Mouse (Mus musculus) neural tube, embryonic 14.5 days (tissue): ENCODE data around the gene Gm28635. TPM values are rescaled to one million over a fixed set of nuclear protein-coding genes. Genes with fewer than 3 reads are reported as not detected.
"Not testable (repeated sequence)": the region's sequence is repeated elsewhere in the genome, so short reads cannot be mapped to it uniquely, and the experiment has no call there.

Experiments used
- ATAC-seq: fragments of 200-750 bp; cut with Nextera tagmentation; 2 replicates; pipeline ENCODE4 v1.8.0; 2017; ENCODE audit warnings: low read depth, mild to moderate bottlenecking, moderate TSS enrichment, moderate library complexity
- H3K27ac ChIP-seq: fragments of 300-500 bp; sonication (generic); 2 replicates; pipeline ENCODE4 v1.5.1; 2014; ENCODE audit warnings: low read depth, mild to moderate bottlenecking, control low read depth, low read length, moderate library complexity, mixed read lengths
- H3K27me3 ChIP-seq: fragments of 300-500 bp; sonication (generic); 2 replicates; pipeline ENCODE4 v1.6.1; 2014; ENCODE audit warnings: low read length; ENCODE audit not compliant: control insufficient read depth, insufficient read depth
- H3K36me3 ChIP-seq: fragments of 300-500 bp; sonication (generic); 2 replicates; pipeline ENCODE4 v1.6.1; 2014; ENCODE audit warnings: low read length, mixed read lengths; ENCODE audit not compliant: control insufficient read depth, insufficient read depth
- H3K4me1 ChIP-seq: fragments of 300-500 bp; sonication (generic); 2 replicates; pipeline ENCODE4 v1.6.1; 2014; ENCODE audit warnings: low read length; ENCODE audit not compliant: control insufficient read depth, insufficient read depth
- H3K4me2 ChIP-seq: fragments of 300-500 bp; sonication (generic); 2 replicates; pipeline ENCODE4 v1.6.1; 2014; ENCODE audit warnings: mild to moderate bottlenecking, low read depth, low read length, control low read depth
- H3K4me3 ChIP-seq: fragments of 300-500 bp; sonication (generic); 2 replicates; pipeline ENCODE4 v1.5.1; 2014; ENCODE audit warnings: low read depth, low read length, control low read depth, mixed read lengths
- H3K9ac ChIP-seq: fragments of 300-500 bp; sonication (generic); replicated peaks from 2 replicates; pipeline ENCODE4 v1.6.1; 2014; ENCODE audit warnings: low read depth, mild to moderate bottlenecking, control low read depth, low read length, mixed read lengths
- H3K9me3 ChIP-seq: fragments of 300-500 bp; sonication (generic); 2 replicates; pipeline ENCODE4 v1.6.1; 2016; ENCODE audit warnings: low read length; ENCODE audit not compliant: control insufficient read depth
- WGBS: fragments of 180-500 bp; shearing (Covaris S2); extraction: QIAGEN DNeasy Blood & Tissue Kit; methylation state at CpG from one replicate; pipeline ENCODE4 v1.1.7; 2014; 5-methylcytosine and 5-hydroxymethylcytosine counted together
- polyA plus RNA-seq: library from polyadenylated mRNA; unstranded; fragments of >200 nt; fragmentation: Nextera tagmentation; extraction: Ambion mirVana; gene quantifications from 2 replicates; pipeline ENCODE4 v1.2.1, GENCODE M21; 2014

Gm28635 gene
- polyA plus RNA-seq, 1 experiment from 2014 or later: 0.13 TPM

DNA sequence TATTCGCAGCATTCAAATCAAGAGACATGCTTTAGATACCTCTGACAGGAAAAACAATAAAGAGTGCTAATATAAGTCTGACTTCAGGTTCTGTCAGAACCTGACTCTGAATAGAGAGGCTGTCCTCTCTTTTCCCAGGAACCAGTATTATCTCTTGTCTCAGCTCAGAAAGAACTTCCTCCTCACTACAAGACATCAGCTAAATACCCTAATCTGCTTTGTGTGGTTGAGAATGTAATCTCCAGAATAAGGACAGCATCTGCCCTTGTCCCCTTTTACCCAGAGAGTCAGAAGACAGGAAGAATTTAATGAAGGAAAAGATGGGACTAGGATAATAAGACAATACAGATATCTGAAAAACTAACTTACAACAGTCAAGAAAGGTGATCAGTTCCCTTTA is 25.7 kb upstream of the Gm28635 start:
- Histone ChIP-seq H3K27ac (no peak overlapping the region), H3K27me3 (no peaks in the 10 kb centered on the region), H3K36me3 (0 out of 2 replicates have a peak, but pooled peaks cover 4% of the 10 kb centered on the region), H3K4me3 (no peak overlapping the region), H3K9me3 (no peaks in the 10 kb centered on the region), H3K9ac (no peak overlapping the region), H3K4me2 (no peak overlapping the region), H3K4me1 (peaks cover 3% of the 10 kb centered on the region; the same call in 1 of the 2 replicates)
- no peak for ATAC-seq
- WGBS: 95% methylated on average over 1 of the region's 1 CpGs

GRCm38 (mm10) chr2:84695007-84695695 is 17.3 kb upstream of the Gm28635 start:
- WGBS: 95% methylated on average over 5 of the region's 5 CpGs
- Histone ChIP-seq H3K27ac (no peak overlapping the region), H3K4me3 (no peak overlapping the region), H3K27me3 (no peaks in the 10 kb centered on the region), H3K4me1 (no peaks in the 10 kb centered on the region), H3K9me3 (no peaks in the 10 kb centered on the region), H3K4me2 (no peak overlapping the region), H3K36me3 (peaks cover 53% of the 10 kb centered on the region), H3K9ac (no peak overlapping the region)
- ATAC-seq: no peak

- Histone ChIP-seq H3K9me3 (no peaks in the 10 kb centered on the region), H3K27ac (no peak overlapping the region), H3K36me3 (peaks cover 73% of the 10 kb centered on the region), H3K4me3 (no peak overlapping the region), H3K27me3 (no peaks in the 10 kb centered on the region), H3K9ac (no peak overlapping the region), H3K4me1 (no peaks in the 10 kb centered on the region), H3K4me2 (no peak overlapping the region)
- ATAC-seq: no peak
- 97% methylated on average over 12 of the region's 12 CpGs for WGBS
These were observed 12.2 kb upstream of the Gm28635 start for GRCm38 (mm10) chr2:84690050-84690449.

- 73% methylated on average over 2 of the region's 2 CpGs for WGBS
- peaks cover 66% of the 10 kb centered on the region for H3K36me3 ChIP-seq
These were observed 10.4 kb upstream of the Gm28635 start for GRCm38 (mm10) chr2:84688080-84688844.

DNA sequence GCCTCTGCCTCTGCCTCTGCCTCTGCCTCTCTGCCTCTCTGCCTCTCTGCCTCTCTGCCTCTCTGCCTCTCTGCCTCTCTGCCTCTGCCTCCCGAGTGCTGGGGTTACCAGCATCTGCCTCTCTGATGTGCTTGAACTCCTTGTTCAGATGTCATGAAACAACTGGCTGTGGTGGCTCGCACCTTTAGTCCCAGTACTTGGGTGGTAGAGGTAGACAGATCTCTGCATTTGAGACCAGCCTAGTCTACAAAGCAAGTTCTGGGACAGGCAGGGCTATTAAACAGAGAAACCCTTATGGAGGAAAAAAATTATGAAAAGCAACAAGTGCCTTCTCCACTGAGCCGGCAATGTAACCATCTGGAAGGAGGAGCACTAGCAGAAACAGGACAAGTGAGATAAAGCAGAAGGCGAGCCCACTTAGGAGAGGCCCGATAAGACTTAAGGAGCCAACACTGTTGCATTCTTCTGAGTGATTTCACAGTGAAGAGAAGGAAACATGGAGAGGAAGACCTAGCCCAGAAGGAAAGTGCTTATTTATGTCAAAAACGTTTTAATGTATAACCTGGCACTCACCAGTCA is 4.9 kb upstream of the Gm28635 start:
- Histone ChIP-seq H3K4me1 (peaks cover 11% of the 10 kb centered on the region), H3K9ac (no peak overlapping the region), H3K4me2 (no peak overlapping the region), H3K9me3 (no peaks in the 10 kb centered on the region), H3K36me3 (peaks cover 22% of the 10 kb centered on the region), H3K27ac (no peak overlapping the region), H3K4me3 (no peak overlapping the region), H3K27me3 (no peaks in the 10 kb centered on the region)
- ATAC-seq: no peak
- WGBS: 88% methylated on average over 6 of the region's 6 CpGs

More at GRCm38 (mm10) chr2:84688080-84688844, 10.4 kb upstream of the Gm28635 start:
- Histone ChIP-seq H3K9me3 (no peaks in the 10 kb centered on the region), H3K4me2 (no peak overlapping the region), H3K27ac (no peak overlapping the region), H3K9ac (no peak overlapping the region), H3K4me3 (no peak overlapping the region), H3K4me1 (no peaks in the 10 kb centered on the region), H3K27me3 (no peaks in the 10 kb centered on the region)
- ATAC-seq: no peak

DNA sequence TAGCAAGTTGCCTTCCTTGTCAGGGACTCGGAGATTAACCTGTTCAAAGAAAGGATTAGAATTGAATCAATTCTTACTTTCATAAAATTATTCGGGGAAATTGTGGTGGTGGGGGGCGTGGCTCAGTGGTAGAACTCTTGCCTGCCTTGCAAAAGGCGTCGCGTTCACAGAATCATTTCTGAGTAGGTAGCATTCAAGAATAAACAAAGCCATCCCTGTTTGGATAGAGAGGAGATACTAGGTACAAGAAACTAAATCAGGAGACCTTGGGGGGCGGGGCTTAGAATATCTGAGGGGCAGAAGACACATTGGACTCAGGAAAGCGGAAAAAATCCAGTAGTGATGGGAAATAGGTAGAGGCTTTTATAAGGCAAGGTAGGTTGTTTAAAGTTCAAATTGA is 1.2 kb upstream of the Gm28635 start, which contains the start of gene Tmx2:
Gene Tmx2, minus strand, starts transcription at position 125 of the 400 bp plus-strand sequence.
- ATAC-seq: no peak
- WGBS: 22% methylated on average over 8 of the region's 8 CpGs
- Histone ChIP-seq H3K27me3 (no peaks in the 10 kb centered on the region), H3K36me3 (peaks cover 13% of the 10 kb centered on the region; the same call in 1 of the 2 replicates), H3K4me2 (peak within 1 kb of the TSS; percentile 82), H3K9ac (peak within 1 kb of the TSS; percentile 74), H3K4me3 (peak within 1 kb of the TSS; percentile 98), H3K9me3 (no peaks in the 10 kb centered on the region), H3K4me1 (peaks cover 20% of the 10 kb centered on the region), H3K27ac (peak within 1 kb of the TSS; percentile 55)

GRCm38 (mm10) chr2:84677270-84677967 is 422 bp downstream of the Gm28635 start:
- ATAC-seq: peak; percentile 63
- Histone ChIP-seq H3K9me3 (no peaks in the 10 kb centered on the region), H3K27ac (peak overlapping the region; percentile 69), H3K27me3 (no peaks in the 10 kb centered on the region), H3K4me3 (peak overlapping the region; percentile 98), H3K36me3 (peaks cover 16% of the 10 kb centered on the region; the same call in 1 of the 2 replicates), H3K9ac (peak overlapping the region; percentile 47), H3K4me1 (peaks cover 20% of the 10 kb centered on the region), H3K4me2 (peak overlapping the region; percentile 51)
- WGBS: 11% methylated on average over 21 of the region's 22 CpGs

DNA sequence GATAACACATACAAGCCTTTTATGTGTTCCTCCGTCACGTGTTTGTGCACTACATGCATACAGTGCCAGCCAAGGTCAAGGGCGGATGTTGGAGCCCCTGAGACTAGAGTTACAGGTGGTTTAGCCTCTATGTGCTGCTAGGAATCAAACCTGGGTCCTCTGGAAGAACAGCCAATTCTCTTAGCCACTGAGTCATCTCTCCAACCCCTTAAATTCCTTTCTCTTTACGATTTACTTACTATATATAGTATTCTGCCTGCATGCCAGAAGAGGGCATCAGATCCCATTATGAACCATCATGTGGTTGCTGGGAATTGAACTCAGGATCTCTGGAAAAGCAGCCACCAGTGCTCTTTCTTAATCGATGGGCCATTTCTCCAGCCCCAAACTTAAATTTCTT is 6.3 kb downstream of the Gm28635 start:
- H3K4me2 ChIP-seq: peak overlapping the region; percentile 70
- H3K27ac ChIP-seq, H3K4me3 ChIP-seq, H3K27me3 ChIP-seq, ATAC-seq, H3K9me3 ChIP-seq, H3K9ac ChIP-seq, H3K4me1 ChIP-seq: not testable (repeated sequence)
- H3K36me3 ChIP-seq: peaks cover 21% of the 10 kb centered on the region; the same call in 1 of the 2 replicates
- WGBS: 34% methylated on average over 3 of the region's 5 CpGs
